10 mouse cellular contexts compared by ENCODE assay signal in the genomic region with DNA sequence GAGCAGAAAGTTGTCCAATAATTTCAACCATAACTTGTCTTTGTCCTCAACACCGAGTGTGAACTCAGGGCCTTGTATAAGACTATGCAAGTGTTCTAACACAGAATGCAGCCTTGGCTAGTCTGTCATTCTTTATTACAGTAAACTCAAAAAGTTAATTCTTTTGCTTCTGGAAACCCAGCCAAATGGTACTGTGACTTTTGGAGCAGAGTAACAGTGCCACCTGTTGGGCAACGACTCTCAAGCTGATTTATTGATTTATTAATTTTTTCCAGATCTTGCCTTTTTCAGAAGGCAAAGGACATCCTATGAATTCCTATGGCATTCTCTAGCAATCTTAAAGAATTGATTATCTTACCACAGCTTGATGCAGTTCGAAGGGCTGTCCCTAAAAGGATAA. TPM values are rescaled to one million over a fixed set of nuclear protein-coding genes. Genes with fewer than 3 reads are reported as not detected.
DNase-seq lines count a peak whose midpoint lies in the region; ATAC-seq and TF ChIP-seq lines count a peak whose summit lies in the region.
"Had no signal": no experiment of that assay in that cellular context is flagged by ENCODE, and none has a peak within 500 bp of the region (broad histone marks: within the 10 kb centered on the region; RNA-seq: fewer than 3 reads in every experiment).

No protein-coding gene starts in this region.

- peak; percentile 70 for TF ChIP-seq CTCF in liver, postnatal 0 days (IDR thresholded peaks at IDR 0.05; ENCODE audit: low read depth)

- no peaks in the 10 kb centered on the region for H3K9me3 ChIP-seq in heart, embryonic 11.5 days (replicated peaks; ENCODE audit: control insufficient read depth, low read length)
- H3K9me3 ChIP-seq in liver, postnatal 0 days (ENCODE audit: low read length) = no peaks in the 10 kb centered on the region
- H3K9me3 ChIP-seq in hindbrain, embryonic 10.5 days = no peaks in the 10 kb centered on the region
- H3K9me3 ChIP-seq: neural tube, embryonic 13.5 days had no signal

- no peaks in the 10 kb centered on the region for H3K4me1 ChIP-seq in heart, embryonic 11.5 days (ENCODE audit: control insufficient read depth, insufficient read depth, low read length)
- no peaks in the 10 kb centered on the region for H3K4me1 ChIP-seq in liver, postnatal 0 days (ENCODE audit: insufficient read depth)
- 0 out of 2 replicates have a peak, but pooled peaks cover 2% of the 10 kb centered on the region for H3K4me1 ChIP-seq in hindbrain, embryonic 10.5 days (replicated peaks)
- H3K4me1 ChIP-seq: neural tube, embryonic 13.5 days had no signal

- peak; percentile 31 for DNase-seq in heart, adult 8-10 months (ENCODE audit: low spot score)
- peak; percentile 62 for DNase-seq in urinary bladder, postnatal 14 days (ENCODE audit: low spot score)
- DNase-seq in urinary bladder, adult 2 months (ENCODE audit: low spot score) = no peak
- peak; percentile 51 for DNase-seq in forelimb bud, embryonic 11.5 days (ENCODE audit: low read depth, low spot score)
- peak; percentile 44 for DNase-seq in liver, postnatal 0 days
- DNase-seq in cerebellum, adult 18-20 months = no peak
- DNase-seq in hindbrain, embryonic 10.5 days (ENCODE audit: low spot score) = no peak

- 39% methylated on average over 3 of the region's 3 CpGs for WGBS in heart, embryonic 11.5 days (ENCODE audit: insufficient replicate concordance)
- 33% methylated on average over 3 of the region's 3 CpGs for WGBS in liver, postnatal 0 days (ENCODE audit: insufficient replicate concordance)
- WGBS in hindbrain, embryonic 10.5 days = 51% methylated on average over 3 of the region's 3 CpGs

- no peaks in the 10 kb centered on the region for H3K27me3 ChIP-seq in heart, embryonic 11.5 days (ENCODE audit: control insufficient read depth, insufficient read depth, low read length)
- H3K27me3 ChIP-seq in liver, postnatal 0 days (ENCODE audit: insufficient read depth, low read length) = no peaks in the 10 kb centered on the region
- H3K27me3 ChIP-seq in hindbrain, embryonic 10.5 days (ENCODE audit: insufficient read depth, poor library complexity, severe bottlenecking) = no peaks in the 10 kb centered on the region
- H3K27me3 ChIP-seq: neural tube, embryonic 13.5 days had no signal

- H3K9ac ChIP-seq in heart, embryonic 11.5 days (ENCODE audit: low read depth, low read length) = no peak overlapping the region
- H3K9ac ChIP-seq in liver, postnatal 0 days (replicated peaks) = no peak overlapping the region
- H3K9ac ChIP-seq: neural tube, embryonic 13.5 days had no signal

- H3K36me3 ChIP-seq in heart, embryonic 11.5 days (ENCODE audit: control insufficient read depth, insufficient read depth, low read length) = no peaks in the 10 kb centered on the region
- no peaks in the 10 kb centered on the region for H3K36me3 ChIP-seq in liver, postnatal 0 days (replicated peaks; ENCODE audit: insufficient read depth, low read length)
- H3K36me3 ChIP-seq in hindbrain, embryonic 10.5 days = no peaks in the 10 kb centered on the region
- H3K36me3 ChIP-seq: neural tube, embryonic 13.5 days had no signal

- H3K4me2 ChIP-seq in heart, embryonic 11.5 days = no peak overlapping the region
- H3K4me2 ChIP-seq in liver, postnatal 0 days (ENCODE audit: low read depth, low read length) = no peak overlapping the region
- H3K4me2 ChIP-seq: neural tube, embryonic 13.5 days had no signal

- no peak for ATAC-seq in heart, embryonic 11.5 days (replicated peaks; ENCODE audit: insufficient number of reproducible peaks, low FRiP score, low TSS enrichment)
- ATAC-seq in liver, postnatal 0 days = no peak

- no peak overlapping the region for H3K4me3 ChIP-seq in heart, embryonic 11.5 days (ENCODE audit: low read depth, low read length)
- H3K4me3 ChIP-seq in liver, postnatal 0 days (ENCODE audit: low read depth, low read length) = no peak overlapping the region
- no peak overlapping the region for H3K4me3 ChIP-seq in hindbrain, embryonic 10.5 days
- H3K4me3 ChIP-seq: neural tube, embryonic 13.5 days had no signal

- no peak for TF ChIP-seq EP300 in liver, postnatal 0 days (IDR thresholded peaks at IDR 0.05; ENCODE audit: low read depth)

- no peak overlapping the region for H3K27ac ChIP-seq in heart, embryonic 11.5 days (ENCODE audit: low read depth, low read length)
- H3K27ac ChIP-seq in liver, postnatal 0 days (ENCODE audit: low read depth) = no peak overlapping the region
- no peak overlapping the region for H3K27ac ChIP-seq in hindbrain, embryonic 10.5 days
- H3K27ac ChIP-seq: neural tube, embryonic 13.5 days had no signal

RNA-seq across cellular contexts. Expression of gene C1qtnf3, which starts 51.1 kb away (rescaled TPM):
- total RNA-seq in heart, adult 8-10 months (2022) = not detected
- 0.19 and 0.66 TPM in 2 replicates for polyA plus RNA-seq in heart, embryonic 11.5 days (2014; fragmentation: Nextera tagmentation; extraction: Ambion mirVana)
- 36.5 and 42.8 TPM in 2 replicates for polyA plus RNA-seq in urinary bladder, adult 2 months (2012; rRNA removed)
- 0.14 and 0.30 TPM in 2 replicates for polyA plus RNA-seq in liver, postnatal 0 days (2015; fragmentation: Nextera tagmentation; extraction: Ambion mirVana)
- 2.9 and 5.0 TPM in 2 replicates for polyA plus RNA-seq in hindbrain, embryonic 10.5 days (2016; fragmentation: Nextera tagmentation; extraction: Ambion mirVana)
- total RNA-seq: hematopoietic stem cell, adult 5-6 weeks had no signal

Comparison
In these comparisons a context has a peak if more than half of its experiments do, and no peak if none do; other contexts are left out.
1. DNase-seq: peak in heart, adult 8-10 months (single experiment), urinary bladder, postnatal 14 days (single experiment), forelimb bud, embryonic 11.5 days (single experiment) and liver, postnatal 0 days (single experiment); none in urinary bladder, adult 2 months (single experiment), cerebellum, adult 18-20 months (0 of 2) and hindbrain, embryonic 10.5 days (single experiment).